Mouse (Mus musculus): Measurements from ENCODE around the gene Rfx1. TPM values are rescaled to one million over a fixed set of nuclear protein-coding genes. Genes with fewer than 3 reads are reported as not detected.

Gene Rfx1
- polyA plus RNA-seq, 1 experiment = 83.0 TPM

- Histone ChIP-seq H3K4me3 (ENCODE audit: control insufficient read depth, low read depth, low read length) (peak overlapping the region; percentile 98), H3K27me3 (ENCODE audit: control insufficient read depth, insufficient read depth, low read length) (no peaks in the 10 kb centered on the region), H3K4me1 (ENCODE audit: control insufficient read depth, insufficient read depth, low read length) (peaks cover 16% of the 10 kb centered on the region), H3K27ac (ENCODE audit: control insufficient read depth, insufficient read depth, low read depth, low read length) (peak overlapping the region; percentile 81), H3K36me3 (ENCODE audit: control insufficient read depth, insufficient read depth, low read length) (no peaks in the 10 kb centered on the region)
- TF ChIP-seq CTCF (IDR thresholded peaks at IDR 0.05; ENCODE audit: control insufficient read depth, insufficient read depth, insufficient replicate concordance, low read depth, low read length) (no peak), POLR2A (IDR thresholded peaks at IDR 0.05; ENCODE audit: control insufficient read depth, low read depth, low read length) (no peak)
Measured at GRCm38 (mm10) chr8:84104221-84104620, 37.6 kb downstream of the Rfx1 start.

- no peaks in the 10 kb centered on the region for H3K36me3 ChIP-seq (ENCODE audit: control insufficient read depth, insufficient read depth, low read length)
- TF ChIP-seq POLR2A (IDR thresholded peaks at IDR 0.05; ENCODE audit: control insufficient read depth, low read depth, low read length) = peak; percentile 57
- TF ChIP-seq CTCF (IDR thresholded peaks at IDR 0.05; ENCODE audit: control insufficient read depth, insufficient read depth, insufficient replicate concordance, low read depth, low read length) = no peak
- peaks cover 16% of the 10 kb centered on the region for H3K4me1 ChIP-seq (ENCODE audit: control insufficient read depth, insufficient read depth, low read length)
- no peaks in the 10 kb centered on the region for H3K27me3 ChIP-seq (ENCODE audit: control insufficient read depth, insufficient read depth, low read length)
- peak within 1 kb of the TSS; percentile 98 for H3K4me3 ChIP-seq (ENCODE audit: control insufficient read depth, low read depth, low read length)
- peak within 1 kb of the TSS; percentile 93 for H3K27ac ChIP-seq (ENCODE audit: control insufficient read depth, insufficient read depth, low read depth, low read length)
Measured at GRCm38 (mm10) chr8:84104697-84105609, 38.3 kb downstream of the Rfx1 start, which contains the start of gene Dcaf15. Dcaf15 (minus strand) TSS chr8:84104768.

- Histone ChIP-seq H3K27me3 (ENCODE audit: control insufficient read depth, insufficient read depth, low read length) (no peaks in the 10 kb centered on the region), H3K36me3 (ENCODE audit: control insufficient read depth, insufficient read depth, low read length) (no peaks in the 10 kb centered on the region), H3K4me1 (ENCODE audit: control insufficient read depth, insufficient read depth, low read length) (peaks cover 16% of the 10 kb centered on the region), H3K4me3 (ENCODE audit: control insufficient read depth, low read depth, low read length) (peak overlapping the region; percentile 98), H3K27ac (ENCODE audit: control insufficient read depth, insufficient read depth, low read depth, low read length) (peak overlapping the region; percentile 27; the same call in 1 of the 2 replicates)
- no peak for TF ChIP-seq POLR2A (IDR thresholded peaks at IDR 0.05; ENCODE audit: control insufficient read depth, low read depth, low read length)
Measured at GRCm38 (mm10) chr8:84105676-84106075, 39.0 kb downstream of the Rfx1 start.

GRCm38 (mm10) chr8:84106216-84107040 is 39.8 kb downstream of the Rfx1 start:
- no peak for TF ChIP-seq CTCF (IDR thresholded peaks at IDR 0.05; ENCODE audit: control insufficient read depth, insufficient read depth, insufficient replicate concordance, low read depth, low read length)
- H3K27ac ChIP-seq (ENCODE audit: control insufficient read depth, insufficient read depth, low read depth, low read length) = peak overlapping the region; percentile 14; the same call in 1 of the 2 replicates
- H3K36me3 ChIP-seq (ENCODE audit: control insufficient read depth, insufficient read depth, low read length) = no peaks in the 10 kb centered on the region
- peak overlapping the region; percentile 98 for H3K4me3 ChIP-seq (ENCODE audit: control insufficient read depth, low read depth, low read length)
- H3K27me3 ChIP-seq (ENCODE audit: control insufficient read depth, insufficient read depth, low read length) = no peaks in the 10 kb centered on the region
- H3K4me1 ChIP-seq (ENCODE audit: control insufficient read depth, insufficient read depth, low read length) = peaks cover 16% of the 10 kb centered on the region

GRCm38 (mm10) chr8:84115646-84116045 is 49.0 kb downstream of the Rfx1 start:
- no peaks in the 10 kb centered on the region for H3K27me3 ChIP-seq (ENCODE audit: control insufficient read depth, insufficient read depth, low read length)

GRCm38 (mm10) chr8:84122151-84122550 is 55.5 kb downstream of the Rfx1 start:
- Histone ChIP-seq H3K36me3 (ENCODE audit: control insufficient read depth, insufficient read depth, low read length) (no peaks in the 10 kb centered on the region), H3K4me3 (ENCODE audit: control insufficient read depth, low read depth, low read length) (no peak overlapping the region), H3K4me1 (ENCODE audit: control insufficient read depth, insufficient read depth, low read length) (no peaks in the 10 kb centered on the region), H3K27me3 (ENCODE audit: control insufficient read depth, insufficient read depth, low read length) (no peaks in the 10 kb centered on the region), H3K27ac (ENCODE audit: control insufficient read depth, insufficient read depth, low read depth, low read length) (no peak overlapping the region)
- no peak for TF ChIP-seq CTCF (IDR thresholded peaks at IDR 0.05; ENCODE audit: control insufficient read depth, insufficient read depth, insufficient replicate concordance, low read depth, low read length)
- no peak for TF ChIP-seq POLR2A (IDR thresholded peaks at IDR 0.05; ENCODE audit: control insufficient read depth, low read depth, low read length)

More at GRCm38 (mm10) chr8:84115646-84116045, 49.0 kb downstream of the Rfx1 start:
- H3K4me1 ChIP-seq (ENCODE audit: control insufficient read depth, insufficient read depth, low read length) = no peaks in the 10 kb centered on the region
- no peak overlapping the region for H3K4me3 ChIP-seq (ENCODE audit: control insufficient read depth, low read depth, low read length)
- TF ChIP-seq CTCF (IDR thresholded peaks at IDR 0.05; ENCODE audit: control insufficient read depth, insufficient read depth, insufficient replicate concordance, low read depth, low read length) = no peak
- TF ChIP-seq POLR2A (IDR thresholded peaks at IDR 0.05; ENCODE audit: control insufficient read depth, low read depth, low read length) = no peak
- no peak overlapping the region for H3K27ac ChIP-seq (ENCODE audit: control insufficient read depth, insufficient read depth, low read depth, low read length)
- no peaks in the 10 kb centered on the region for H3K36me3 ChIP-seq (ENCODE audit: control insufficient read depth, insufficient read depth, low read length)

GRCm38 (mm10) chr8:84125656-84126055 is 59.0 kb downstream of the Rfx1 start, which contains the start of gene Podnl1:
Podnl1 (plus strand) TSS chr8:84125989.
- Histone ChIP-seq H3K4me3 (ENCODE audit: control insufficient read depth, low read depth, low read length) (no peak within 1 kb of the TSS), H3K36me3 (ENCODE audit: control insufficient read depth, insufficient read depth, low read length) (no peaks in the 10 kb centered on the region), H3K4me1 (ENCODE audit: control insufficient read depth, insufficient read depth, low read length) (no peaks in the 10 kb centered on the region; the same call in 1 of the 2 replicates), H3K27me3 (ENCODE audit: control insufficient read depth, insufficient read depth, low read length) (no peaks in the 10 kb centered on the region), H3K27ac (ENCODE audit: control insufficient read depth, insufficient read depth, low read depth, low read length) (no peak within 1 kb of the TSS)
- TF ChIP-seq CTCF (IDR thresholded peaks at IDR 0.05; ENCODE audit: control insufficient read depth, insufficient read depth, insufficient replicate concordance, low read depth, low read length) = no peak
- TF ChIP-seq POLR2A (IDR thresholded peaks at IDR 0.05; ENCODE audit: control insufficient read depth, low read depth, low read length) = no peak

All from testis, adult 2 months (tissue).